Mouse (Mus musculus) layer of hippocampus, adult 9-11 months (tissue): ENCODE measurements around the gene Emb.
"Not testable (repeated sequence)": the region's sequence is repeated elsewhere in the genome, so short reads cannot be mapped to it uniquely, and the experiment has no call there.

Experiments
- DNase-seq: peaks from one replicate; pipeline ENCODE4 v3.0.0; 2022

Emb gene

DNA sequence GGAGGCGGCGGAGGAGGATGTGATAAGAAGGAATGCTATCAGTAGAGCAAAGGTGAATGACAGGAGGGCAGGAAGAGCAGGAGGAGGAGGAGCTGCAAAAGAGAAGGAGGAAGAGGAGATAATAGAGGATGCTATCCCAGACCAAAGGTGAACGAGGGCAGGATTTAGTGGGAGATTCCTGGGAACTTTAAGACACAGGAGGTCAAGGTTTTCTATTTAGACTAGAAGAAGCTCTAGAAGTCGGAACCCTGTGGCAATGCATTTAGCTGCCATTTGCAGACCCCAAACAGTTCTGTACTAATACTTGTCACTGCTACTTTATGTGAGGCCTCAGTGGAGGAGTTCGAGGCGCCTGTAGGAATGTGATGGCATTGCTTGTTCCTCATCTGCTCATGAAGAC is at the start of gene Emb:
Gene Emb (plus strand): TSS at position 301 of the 400 bp plus-strand sequence.
- DNase-seq: no peak

DNA sequence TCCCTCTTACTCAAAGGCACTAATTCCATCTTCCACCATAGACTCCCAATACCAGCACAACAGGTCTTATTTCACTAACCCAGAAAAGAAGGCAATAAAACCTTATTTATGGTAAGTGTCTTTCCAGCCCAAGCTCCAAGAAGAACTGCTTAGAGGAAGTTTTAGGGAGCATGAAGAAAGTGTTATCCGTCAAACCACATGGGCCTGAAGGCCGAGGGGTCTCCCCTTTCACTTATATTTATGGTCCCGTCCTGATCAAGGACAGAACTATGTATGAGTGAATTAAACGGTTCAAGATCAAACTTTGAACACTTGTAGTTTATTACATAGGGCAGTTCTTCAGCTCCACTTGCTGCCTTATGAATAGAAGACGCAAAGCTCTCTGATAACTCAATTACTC is 44.4 kb upstream of the Emb start:
- no peak for DNase-seq

DNA sequence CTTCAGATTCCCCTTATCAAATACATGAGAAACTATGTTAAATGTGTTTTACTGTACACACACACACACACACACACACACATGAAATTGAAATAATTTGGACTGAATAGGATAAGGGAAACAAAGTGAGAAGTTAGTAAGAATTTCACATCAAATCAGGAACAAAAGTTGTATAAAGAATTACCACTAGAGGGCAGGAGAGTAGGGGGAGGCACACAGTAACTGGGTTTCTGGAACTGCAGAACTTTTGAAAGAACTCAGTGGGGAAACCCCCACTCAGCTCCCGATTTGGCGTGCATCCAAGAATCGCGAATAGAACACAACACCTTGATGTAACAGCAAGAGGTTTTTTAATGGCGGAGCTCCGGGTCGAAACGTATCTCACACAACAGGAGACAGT is 43.3 kb upstream of the Emb start:
- no peak for DNase-seq

DNA sequence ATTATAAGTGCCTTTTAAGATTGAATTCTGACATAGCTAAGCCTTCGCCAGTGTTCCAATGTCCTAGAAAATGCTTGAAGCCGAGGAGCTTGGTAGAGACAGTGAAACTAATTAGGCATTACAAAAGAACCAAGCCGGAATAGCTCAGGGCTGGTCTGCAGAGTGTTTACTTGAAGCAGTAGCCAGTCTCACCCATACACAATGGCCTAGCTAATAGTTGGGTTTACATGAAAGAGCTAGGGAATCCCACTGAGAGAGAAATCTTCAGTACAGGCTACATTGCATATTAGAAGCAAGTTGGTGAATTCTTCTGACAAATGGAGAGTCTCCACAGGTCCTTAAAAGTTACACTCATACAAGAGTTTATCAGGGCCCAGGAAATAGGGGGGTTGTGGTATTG is 27.4 kb upstream of the Emb start:
- not testable (repeated sequence) for DNase-seq

DNA sequence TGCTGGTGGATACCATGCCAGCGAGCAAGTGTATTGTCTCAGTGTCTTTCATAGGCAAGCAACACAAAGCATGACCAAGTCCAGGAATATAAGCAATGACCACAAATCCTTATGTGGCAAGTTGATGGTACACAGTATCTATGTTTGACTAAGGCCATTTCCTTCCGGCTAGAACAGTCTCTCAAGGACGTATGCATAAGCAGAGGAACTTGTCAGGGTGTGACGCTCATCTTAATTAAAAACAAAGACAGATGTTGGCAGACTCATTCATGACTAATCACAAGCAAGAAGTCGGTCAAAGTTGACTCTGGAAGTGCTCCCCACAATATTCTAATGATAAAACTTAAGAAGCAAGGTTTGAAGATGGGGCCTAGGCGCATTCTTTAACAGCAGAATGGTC is 25.0 kb upstream of the Emb start:
- DNase-seq: no peak

DNA sequence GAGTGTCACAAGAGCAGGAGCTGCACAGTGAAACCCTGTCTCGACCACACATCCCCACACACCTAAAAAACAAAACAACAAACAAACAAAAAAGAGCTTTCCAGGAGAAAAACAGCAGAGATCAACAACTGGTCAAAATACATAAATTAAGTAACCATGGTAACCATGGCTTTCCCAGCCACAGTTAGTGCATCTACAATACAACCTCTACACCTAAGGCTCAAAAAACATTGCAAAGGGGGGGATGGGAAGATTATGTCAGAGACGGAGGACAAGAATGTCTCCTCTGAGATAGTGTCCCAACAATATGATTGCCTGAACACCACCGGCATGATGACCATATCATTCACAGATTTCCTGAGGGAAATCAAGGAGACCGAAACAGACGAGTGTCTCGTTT is 23.0 kb upstream of the Emb start:
- no peak for DNase-seq

DNA sequence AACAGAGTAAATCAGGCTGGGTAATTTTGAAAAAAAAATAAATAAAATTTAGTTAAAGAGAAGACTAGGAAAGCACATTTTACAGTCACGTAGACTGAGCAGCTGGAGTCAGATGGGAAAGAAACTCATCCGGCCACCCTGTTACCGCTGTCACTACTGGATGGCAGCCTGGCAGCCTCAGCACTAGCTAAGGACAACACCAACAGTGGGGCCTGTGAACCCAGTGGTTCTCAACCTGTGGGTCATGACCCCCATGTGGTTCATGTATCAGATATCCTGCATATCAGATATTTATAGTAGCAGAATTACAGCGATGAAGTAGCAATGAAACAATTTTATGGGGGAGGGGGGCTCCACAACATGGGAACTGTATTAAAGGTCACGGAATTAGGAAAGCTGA is 16.2 kb upstream of the Emb start:
- no peak for DNase-seq

DNA sequence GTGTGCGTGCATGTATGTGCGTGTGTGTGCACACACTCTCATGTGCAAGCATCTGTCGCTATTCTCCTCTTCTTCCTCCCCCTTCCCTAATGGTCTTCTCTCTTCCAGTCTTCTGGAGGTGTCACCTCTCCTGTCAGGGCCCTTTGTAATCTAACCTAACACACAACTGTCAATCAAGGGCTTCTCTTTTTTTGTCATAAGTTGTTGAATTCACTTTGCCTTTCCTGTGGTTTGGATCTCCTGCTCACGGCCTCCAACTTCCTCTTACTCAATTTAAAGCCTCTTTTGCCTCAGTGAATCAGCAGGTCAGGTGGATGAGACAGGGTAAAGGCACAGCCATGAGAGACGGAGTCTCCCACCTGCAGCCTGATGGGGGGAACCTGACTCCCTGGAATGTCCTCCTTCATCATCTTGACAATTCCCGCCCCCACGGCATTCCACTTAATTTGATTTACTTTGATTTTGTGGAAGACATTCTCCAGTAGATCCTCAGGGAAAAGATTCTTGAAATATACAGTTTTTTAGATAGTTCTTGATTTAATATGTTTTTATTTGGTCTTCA is 14.8 kb upstream of the Emb start:
- DNase-seq: no peak

DNA sequence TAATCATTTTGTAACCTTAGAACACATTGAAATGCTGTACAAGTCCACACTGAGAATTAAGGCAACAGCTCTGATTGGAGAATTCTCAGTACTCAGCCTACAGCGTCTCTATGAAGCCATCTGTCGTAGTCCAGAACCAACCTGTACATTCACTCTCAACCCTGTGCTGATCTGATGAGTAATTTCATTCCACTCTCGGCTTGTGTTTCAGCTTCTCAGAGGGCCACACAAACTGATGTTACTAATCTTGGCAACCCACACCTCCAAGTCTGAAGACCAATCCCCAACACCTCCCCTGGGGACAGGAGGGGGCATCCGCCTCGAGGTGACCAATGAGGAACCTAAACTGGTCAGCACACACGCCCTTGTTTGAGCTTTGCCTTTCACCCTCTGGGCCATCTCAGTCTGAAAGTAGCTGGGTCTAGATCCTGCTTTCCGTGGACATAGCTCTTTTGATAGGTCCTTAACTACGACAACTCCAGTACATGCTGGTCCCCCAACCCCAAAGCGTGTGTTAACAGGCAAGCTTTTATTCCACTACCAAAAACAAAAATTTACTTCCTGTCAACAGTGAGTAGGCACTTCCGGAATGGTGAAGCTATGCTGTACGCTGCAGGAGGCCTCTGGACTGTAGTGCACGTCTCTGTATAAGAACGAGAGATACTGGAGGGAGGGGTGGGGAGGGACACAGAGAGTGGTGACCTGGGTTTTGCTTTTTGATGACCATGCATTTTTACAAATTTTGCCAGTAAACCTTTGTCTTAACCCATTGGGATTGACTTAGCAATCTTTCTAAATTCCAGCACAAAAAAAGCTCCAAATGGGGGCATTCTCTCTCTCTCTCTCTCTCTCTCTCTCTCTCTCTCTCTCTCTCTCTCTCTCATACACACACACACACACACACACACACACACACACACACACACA is 12.5 kb upstream of the Emb start:
- DNase-seq: no peak

DNA sequence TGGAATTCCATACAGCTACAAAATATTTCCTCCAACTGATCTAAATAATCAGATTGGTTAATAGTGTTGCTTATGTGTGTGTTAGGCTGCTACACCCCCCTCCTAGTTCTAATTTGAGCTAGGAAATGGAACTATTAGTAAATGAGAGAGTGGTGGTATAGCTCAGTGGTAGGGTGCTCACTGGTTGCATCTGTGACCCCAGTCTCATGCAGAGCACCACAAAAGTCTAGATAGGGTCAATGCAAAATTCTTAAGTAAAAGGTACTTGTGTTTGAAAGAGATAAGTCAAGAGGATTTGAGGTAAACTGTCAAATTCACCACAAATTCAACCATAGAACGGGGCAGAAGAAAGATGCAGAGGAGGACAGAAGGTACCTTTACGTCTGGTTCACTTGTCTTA is 10.7 kb upstream of the Emb start:
- DNase-seq: no peak

DNA sequence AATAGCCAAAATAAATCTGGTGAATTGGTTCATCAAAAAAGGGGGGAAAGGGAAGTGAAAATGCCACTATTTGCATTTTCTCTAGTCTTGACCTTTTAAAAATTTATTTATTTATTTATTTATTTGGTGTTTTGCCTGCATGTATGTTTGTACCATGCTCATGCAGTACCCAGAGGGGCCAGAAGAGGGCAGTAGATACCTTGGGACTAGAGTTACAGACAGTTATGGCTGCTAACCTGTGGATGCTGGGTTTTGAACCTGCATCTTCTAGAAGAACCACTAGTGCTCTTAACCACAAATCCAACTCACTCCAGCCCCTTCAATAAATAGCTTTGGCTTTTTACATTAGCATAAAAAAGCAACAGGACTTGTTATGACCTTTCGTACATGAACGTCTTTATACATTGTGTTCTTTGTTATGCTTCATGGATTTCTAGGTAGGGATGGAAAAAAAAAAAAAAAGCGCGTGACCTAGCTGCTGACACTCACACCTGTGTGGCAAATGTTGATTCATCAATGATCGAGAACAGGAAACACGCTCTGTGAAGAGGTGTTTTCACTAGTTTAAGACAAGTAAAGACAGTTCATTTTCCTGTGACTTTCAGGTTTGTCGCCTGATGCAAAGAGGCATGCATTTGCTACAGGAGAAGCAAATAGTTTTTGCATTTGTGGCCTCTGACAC is 9.8 kb upstream of the Emb start:
- DNase-seq: peak; percentile 60

DNA sequence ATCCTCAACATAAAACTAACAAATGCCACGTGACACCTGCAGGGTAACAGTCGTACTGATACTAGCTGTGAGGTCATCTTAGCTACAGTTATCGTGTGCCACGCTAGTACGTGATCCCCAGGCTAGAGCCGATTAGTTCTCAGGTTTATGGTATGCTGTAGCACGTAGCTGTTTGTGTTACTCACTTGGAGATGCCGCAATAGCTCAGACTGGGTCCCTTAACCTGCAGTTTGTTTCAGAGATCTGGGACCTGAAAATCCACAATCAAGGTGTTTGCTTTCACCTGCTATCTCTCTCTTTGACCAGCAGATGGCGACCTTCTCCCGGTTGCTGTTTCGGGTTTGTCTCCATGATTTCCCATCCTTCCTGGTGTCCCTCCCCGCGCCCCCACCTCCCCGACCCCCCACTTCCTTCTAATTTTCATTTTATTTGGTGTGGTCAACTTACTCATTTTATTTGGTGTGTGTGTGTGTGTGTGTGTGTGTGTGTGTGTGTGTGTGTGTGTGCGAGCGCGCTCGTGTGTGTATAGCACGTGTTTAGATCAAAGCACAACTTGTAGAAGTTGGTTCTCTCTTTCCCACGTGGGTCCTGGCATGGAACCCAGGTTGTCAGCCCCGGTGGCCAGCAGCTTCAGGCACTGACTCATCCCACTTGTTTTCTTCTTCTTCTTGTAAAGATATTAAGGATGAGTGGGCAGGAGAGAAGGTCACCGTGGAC is 5.4 kb upstream of the Emb start:
- DNase-seq: peak; percentile 7

DNA sequence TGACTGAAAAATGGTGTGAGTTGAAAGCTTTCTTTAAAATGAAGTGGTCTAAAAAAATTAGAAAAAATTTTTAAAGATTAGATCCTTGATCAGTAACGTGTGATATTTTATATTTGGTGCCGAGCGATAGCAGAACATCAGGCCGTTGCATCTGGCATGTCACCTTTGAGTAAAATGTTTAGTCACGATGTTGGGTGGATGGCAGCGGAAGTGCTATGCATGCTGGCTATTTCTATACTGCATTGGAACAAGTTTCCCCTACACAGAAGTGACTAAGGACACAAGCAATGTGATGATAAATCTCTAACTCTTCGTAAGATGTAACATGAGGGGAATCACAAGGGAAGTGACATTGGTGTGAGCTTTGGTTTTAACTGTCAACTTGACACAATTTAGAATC is 3.7 kb upstream of the Emb start:
- DNase-seq: no peak

DNA sequence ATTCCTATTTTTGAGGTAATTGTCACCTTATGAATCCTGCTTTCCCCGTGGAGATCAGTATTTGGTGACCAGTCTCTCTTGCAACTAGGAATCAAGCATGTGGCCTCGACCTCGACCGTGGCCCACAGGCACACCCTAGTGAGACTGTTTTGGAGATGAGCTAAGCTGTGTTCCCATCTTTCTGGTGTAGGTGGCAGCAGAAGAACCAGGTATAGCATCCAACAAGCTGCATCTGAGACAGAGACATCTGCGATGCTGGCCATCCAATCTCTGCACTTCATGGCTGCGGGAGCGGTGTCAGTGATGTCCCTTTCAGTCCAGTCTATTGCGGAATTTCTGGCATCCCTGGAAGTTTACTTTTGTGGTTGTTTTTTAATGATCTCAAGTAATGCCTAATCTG is 2.3 kb upstream of the Emb start:
- no peak for DNase-seq

DNA sequence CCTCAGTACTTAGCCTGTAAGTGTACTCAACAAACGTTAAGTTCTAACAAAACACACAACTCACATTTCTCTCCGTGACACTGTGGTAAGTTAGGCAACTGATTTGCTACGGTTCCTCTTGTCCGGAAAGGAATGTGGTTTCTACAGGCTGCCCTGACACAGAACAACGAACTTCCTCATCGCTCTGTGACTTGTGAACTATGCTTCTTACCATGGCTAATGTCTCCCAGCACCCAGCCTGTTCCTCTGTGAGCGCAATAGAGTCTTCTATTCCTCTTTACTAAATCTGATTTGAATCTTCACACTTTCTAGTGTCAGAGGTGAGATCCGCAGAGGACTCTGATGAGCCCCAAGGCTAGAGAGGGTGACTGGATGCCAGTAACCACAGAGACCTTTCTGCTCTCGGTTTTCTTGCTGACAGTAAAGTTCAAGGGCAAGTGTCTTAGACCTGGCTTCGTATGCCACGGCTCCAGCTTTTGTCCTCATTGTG is 3.1 kb downstream of the Emb start:
- no peak for DNase-seq

DNA sequence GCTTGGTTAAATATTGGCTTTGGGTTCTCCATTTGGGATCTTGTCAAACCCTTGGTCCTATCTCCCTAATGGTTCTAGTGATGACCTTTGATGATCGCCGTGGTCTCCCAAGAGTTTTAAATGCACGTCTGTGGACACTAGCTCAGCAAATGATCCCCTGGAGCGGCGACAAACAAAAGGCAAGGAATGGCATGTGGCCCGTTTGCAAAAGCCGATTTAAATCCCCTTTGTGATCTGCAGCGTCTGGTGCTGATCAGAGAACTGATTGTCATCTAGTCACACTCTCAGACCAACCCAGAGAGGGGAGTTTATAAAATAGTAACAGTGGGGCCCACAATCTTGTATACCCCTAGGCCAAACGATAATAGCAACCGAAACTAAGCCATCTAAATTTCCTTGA is 7.1 kb downstream of the Emb start:
- DNase-seq: no peak

DNA sequence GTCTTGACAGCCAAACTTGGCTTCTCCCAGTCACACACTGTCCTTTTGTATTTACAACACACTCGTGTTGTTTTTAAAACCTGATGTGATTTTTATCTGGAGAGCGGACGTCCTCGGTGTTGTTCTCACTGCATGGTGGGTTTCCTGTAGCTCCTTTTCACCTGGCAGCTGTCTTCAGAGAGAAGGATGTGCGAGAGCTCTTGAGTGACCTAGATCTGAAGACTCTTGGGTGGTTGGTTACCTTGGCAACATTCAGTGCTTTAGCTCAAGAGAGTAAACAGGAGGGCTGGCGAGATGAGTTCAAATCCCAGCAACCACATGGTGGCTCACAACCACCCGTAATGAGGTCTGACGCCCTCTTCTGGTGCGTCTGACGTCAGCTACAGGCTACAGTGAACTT is 7.8 kb downstream of the Emb start:
- DNase-seq: no peak

DNA sequence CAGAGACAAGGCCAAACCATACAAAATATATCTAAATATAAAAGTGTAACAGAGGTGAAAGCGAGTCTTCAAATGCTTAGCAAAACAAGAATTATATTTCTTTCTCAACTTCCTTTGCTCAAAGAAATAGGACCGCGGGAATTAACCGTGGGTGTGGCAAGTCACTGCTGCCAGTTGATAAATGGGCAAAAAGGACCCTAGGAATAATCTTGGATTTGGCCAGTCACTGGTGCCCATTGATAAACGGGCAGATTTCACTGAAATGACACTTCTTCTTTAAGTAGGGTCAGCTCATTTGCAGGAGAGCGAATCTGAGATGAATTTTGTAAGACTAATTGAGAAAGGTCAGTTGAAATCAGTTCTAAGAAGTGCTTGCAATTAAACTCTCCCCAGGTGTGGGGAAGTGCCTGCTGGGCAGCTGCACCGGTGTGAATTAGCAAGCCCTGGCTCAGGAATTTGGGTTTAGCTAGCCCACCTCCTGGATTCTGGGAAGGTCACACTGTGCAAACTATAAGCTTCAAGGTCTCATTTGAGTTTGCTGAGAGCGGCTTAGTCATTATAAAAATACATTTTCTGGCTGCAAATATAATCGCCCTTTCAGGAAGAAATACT is 8.5 kb downstream of the Emb start:
- DNase-seq: no peak

DNA sequence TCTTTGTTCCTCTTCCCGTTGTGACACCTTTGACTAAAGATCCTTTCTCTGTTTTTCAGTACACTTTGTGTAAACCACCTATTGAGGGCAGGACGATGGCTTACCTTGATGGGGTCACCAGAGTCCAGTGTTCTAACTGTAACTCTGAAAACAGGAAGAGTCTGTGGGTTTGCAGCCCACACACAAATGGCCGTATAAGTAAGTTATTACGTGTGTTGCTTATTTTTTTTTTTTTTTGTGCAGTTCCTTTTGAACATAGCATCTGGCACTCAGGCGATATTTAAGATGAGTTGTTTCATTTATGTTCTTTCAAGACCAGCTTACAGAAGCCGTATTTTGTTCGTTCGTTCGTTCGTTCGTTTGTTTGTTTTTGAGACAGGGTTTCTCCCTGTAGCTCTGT is 9.3 kb downstream of the Emb start:
- DNase-seq: no peak

DNA sequence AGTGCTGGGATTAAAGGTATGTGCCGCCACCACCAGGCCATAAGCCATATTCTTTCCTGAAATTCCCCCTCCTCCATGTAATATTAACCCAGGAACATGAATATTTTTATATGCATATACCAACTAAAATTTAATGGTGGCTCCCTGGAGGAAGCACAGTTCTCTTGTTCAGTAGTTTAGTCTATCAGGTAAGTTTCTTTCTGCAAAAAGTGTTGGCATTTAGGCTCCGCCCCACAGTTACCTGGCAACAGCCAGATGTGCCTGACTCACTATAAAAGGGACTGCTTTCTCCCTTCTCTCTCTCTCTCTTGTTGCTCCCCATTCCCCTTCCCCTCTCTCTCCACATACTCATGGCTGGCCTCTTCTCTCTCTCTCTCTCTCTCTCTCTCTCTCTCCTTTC is 9.8 kb downstream of the Emb start:
- no peak for DNase-seq

DNA sequence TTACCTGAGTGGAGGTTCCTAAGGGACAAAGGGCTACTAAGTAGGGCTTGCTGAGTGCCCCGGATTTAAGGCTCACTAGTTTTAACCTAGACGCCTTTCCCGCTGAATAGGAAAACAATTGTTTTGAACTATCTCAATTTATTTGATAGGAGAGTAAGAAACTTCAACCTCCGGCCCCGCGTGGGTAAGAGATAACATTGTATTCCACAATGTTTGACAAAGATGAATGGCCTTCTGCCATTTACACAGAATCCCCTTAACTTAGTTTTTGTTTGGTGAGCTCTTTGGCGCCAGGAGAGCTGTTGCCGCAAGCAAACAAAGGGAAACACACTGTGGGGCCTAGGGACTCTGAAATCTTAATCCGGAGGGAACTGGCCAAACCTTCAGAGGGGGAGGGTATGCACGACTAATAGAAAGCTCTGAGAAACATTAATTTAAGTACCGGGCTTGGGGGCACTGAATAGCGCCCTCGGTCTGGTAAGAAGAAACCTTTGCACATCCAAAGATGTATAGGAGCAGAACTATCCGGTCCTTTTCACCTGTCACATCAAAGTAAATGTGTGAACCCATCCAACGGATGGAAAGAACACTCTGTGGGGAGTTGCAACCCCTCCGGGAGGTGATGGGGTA is 11.7 kb downstream of the Emb start:
- DNase-seq: no peak
